Mouse (Mus musculus) induced T-regulatory cell, adult 2 months (primary cell): Measurements from ENCODE around the gene Lrp6.
A peak's percentile ranks its signal among the peaks of the same experiment; 100 is the strongest.

ENCODE experiments used
- DNase-seq: peaks from one replicate; pipeline ENCODE4 v3.0.0-alpha.2; 2012; ENCODE audit warnings: low read depth

Gene Lrp6

GRCm38 (mm10) chr6:134575288-134575741 lies 8.6 kb upstream of the Lrp6 start:
- DNase-seq: no peak

DNA sequence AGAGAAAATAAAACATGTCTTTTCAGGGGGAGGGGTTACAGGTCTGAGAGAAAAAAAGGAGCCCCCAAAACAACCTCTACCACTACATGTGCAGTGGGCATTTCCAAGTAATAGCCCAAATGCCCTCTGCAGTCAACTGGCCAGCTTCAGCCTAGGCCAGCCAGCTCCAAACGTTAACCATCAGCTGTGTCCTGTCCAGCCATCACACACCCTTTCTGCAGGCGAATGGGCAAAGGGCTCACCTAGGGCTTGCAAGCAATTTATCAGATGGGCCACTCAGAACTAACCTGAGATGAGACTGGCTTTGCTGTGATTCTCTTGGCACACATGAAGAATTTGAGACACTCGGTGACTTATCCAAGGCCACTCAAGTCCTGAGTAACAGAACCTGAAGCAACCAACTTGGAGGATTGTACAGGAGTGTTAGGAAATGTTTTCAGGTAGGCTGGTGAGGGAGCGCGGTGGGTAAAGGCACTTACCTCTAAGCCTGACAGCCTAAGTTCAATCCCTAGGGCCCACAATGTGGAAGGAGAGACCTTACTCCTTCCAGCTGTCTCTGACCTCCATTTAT lies 1.3 kb upstream of the Lrp6 start:
- no peak for DNase-seq

DNA sequence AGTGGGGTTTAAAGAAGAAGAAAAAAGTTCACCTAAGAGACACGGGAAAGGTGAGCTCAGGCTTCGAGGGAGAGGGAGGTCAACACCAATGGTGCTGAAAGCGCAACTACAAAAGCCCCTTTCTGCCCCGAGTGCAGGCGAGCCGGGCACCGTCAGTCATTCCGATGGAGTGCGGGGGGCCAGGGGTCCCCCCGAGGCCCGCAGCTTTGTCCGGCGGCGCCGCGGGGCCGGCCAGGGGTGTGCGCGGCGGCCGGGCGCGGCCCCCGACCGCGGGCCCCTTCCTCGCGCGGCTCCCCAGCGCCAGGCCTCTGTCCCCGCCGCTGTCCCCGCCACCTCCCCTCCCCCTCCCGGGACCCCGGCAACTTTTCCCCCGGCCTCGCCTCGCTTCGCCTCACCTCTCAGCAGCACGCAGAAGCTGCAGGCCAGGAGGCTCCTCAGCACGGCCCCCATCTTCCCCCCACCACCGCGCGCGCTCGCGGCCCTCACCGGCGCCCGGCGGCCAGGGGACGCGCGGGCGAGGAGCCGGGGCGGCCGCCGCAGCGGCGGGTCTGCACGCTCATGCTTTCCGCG lies 432 bp downstream of the Lrp6 start:
- no peak for DNase-seq

DNA sequence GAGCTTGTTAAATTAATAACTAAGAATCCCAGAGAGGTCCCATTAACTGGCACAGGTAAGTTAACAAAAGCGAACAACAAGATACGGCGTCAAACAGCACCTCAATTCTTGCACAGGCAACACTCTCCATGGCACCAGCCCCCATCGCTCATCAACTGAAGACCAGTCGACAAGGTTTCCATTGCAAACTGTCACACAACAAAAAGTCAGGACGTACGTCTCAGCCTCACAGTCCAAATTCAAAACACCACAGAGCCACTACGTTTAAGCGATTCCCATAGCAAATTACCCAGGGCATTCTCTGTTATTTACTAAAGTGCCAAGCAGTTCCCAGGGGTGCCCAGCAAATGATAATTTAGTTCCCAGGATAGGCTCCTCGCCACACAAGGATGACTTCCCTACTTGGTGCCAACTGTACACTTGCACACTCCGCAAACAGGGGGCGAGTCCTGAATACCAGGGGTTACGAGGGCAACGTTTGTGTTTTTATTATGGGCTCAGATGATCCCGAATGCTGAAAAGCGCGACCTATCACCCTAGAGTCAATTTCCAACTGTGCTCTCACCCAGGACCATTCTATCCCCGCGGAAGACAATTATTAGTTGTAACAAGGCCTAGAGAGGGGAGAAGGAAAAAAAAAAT lies 1.0 kb downstream of the Lrp6 start:
- DNase-seq: peak; percentile 45

GRCm38 (mm10) chr6:134564539-134564938 lies 2.2 kb downstream of the Lrp6 start:
- DNase-seq: no peak

DNA sequence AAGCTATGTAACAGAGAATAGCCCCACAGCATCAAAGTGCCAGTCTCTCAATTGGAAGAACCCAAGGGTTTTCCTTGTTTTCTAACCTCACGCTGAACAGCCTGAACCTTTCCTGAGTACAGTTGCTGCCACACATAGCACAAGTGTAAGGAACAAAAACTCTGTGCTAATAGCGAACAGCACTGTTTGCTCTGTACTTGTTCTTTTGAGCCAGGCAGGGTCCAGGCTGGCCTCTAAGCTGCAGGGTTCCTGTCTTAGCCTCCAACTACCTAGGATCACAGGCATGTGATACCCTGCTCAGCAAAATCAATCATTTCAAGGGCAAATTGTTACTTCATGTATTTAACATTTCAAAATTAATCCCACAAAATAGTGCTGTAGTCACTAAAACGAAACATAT lies 7.1 kb downstream of the Lrp6 start:
- no peak for DNase-seq

- peak; percentile 30 for DNase-seq
These were observed 8.1 kb downstream of the Lrp6 start for GRCm38 (mm10) chr6:134558546-134559129.

GRCm38 (mm10) chr6:134557043-134557442 lies 9.7 kb downstream of the Lrp6 start:
- no peak for DNase-seq

- no peak for DNase-seq
These were observed 10.4 kb downstream of the Lrp6 start for GRCm38 (mm10) chr6:134556185-134556950.

DNA sequence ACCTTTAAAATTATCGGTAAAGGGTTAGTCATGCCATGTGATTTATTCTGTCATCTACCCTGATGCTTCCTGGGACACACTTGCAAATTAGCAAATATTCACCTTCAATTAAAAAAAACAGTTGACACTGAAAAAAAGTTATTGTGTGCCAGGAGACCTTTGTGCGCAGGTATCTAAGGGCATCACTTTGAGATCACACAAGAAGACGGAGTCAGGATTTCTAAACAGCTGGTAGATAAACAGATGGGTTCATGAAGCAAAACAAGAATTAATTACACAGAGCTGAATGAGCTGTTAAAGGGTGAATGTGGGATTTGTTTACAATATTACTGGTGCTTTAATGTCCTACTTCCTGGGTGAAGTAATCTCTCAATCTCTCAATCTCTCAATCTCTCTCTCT lies 11.6 kb downstream of the Lrp6 start:
- no peak for DNase-seq

DNA sequence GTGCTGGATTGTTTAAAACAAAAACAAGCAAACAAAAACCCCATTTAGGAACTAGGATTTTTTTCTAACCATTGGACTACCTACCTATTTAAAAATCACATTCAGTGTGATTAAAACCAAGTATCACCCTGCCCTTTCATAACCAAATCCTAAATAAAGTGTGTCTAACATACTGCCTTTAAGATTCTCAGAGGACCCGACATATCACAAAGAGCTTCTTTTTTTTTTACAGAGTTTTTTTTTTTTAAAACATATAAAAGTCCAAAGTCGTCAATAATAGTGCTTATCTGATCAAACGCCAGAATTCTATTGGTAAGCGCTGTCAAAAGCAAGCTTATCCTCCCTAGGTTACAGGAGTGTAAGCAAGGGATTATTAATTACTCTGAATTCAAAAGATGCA lies 12.5 kb downstream of the Lrp6 start:
- no peak for DNase-seq

- no peak for DNase-seq
These were observed 15.8 kb downstream of the Lrp6 start for GRCm38 (mm10) chr6:134551007-134551406.

DNA sequence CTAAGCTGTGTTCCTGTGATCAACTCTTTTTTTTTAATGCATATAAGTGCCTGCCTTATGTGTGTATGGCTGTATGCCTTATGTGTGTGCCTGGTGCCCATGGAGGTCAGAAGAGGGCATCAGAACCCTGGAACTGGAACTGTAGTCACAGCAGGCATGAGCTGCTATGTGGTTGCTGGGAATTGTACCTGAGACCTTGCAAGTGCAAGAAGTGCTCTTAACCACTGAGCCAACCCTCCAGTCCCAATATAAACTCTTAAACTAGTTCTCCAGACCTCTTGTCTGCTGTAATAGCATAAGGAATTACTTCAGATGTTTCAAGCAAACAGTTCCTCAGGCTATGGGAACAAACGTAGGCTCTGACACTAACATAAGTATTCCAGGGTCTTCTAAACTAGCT lies 16.4 kb downstream of the Lrp6 start:
- DNase-seq: no peak

DNA sequence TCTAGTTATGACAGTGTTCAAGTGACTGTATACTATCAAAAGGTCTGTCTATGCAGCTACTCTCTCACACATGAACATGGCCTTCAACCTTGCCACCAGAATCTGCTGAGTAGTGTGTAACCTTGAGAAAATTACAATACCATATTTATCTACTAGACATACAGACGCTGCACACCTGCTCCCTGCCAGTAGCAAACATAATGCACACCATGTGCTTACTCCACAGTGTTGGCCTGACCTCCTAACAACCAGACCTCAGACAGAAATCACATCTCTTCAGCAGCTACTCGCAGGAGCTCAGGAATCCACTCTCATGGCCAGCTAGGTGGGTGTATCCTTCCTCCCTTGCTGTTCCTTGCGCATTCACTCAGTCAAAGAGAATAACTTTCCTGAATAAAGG lies 21.9 kb downstream of the Lrp6 start:
- DNase-seq: no peak

- no peak for DNase-seq
These were observed 22.7 kb downstream of the Lrp6 start for GRCm38 (mm10) chr6:134544093-134544492.

DNA sequence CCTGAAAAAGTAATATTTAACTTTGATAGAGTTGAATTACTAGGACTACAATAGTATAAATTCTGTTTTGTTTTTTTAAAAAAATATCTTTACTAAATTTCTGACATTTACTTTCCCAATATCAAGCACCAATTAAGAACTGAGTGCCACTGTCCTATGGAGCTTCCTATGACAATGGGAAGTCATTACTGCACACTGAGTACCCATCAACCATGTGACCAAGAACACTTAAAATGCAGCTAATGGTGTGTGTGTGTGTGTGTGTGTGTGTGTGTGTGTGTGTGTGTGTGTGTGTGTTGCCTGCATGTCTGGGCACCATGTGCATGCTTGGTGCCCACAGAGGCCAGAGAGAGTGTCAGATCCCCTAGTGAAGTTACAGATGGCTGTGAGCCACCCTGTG lies 23.2 kb downstream of the Lrp6 start:
- no peak for DNase-seq

DNA sequence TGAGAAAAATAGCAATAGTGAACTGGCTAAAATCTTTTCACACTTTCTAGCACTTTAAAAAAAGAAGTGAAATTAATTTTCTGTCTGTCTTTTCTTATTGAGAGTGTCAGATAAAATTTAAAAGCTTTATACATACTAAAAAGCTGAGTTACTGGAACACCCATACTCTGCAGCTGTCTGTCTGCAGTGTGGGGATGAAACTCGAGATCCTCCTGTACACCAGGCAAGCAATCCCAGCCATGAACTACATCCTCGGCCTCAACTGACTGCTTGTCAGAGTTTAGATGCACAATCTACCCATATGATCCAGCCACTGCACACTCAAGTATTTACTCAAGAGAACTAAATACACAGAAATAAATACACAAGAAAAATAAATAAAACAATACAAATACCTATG lies 24.4 kb downstream of the Lrp6 start:
- DNase-seq: no peak

DNA sequence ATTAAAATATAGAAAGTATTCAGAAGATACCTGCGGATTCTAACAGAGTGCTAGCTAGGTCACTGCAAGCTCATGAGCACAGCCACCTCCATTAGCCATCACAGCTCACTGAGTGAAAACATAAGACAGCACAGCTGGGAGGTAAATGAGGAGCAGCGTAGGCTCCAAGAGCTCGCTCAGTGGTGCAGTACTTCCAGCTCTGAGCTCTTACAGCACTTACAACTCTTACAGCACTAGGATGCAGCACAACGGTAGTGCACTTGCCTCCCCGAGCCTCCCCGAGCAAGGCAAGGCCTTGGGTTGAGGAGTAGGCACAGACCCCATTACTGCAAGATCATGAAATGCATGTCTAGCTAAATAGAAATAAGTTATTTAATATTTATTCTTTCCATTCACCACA lies 26.6 kb downstream of the Lrp6 start:
- DNase-seq: no peak

GRCm38 (mm10) chr6:134539459-134539858 lies 27.3 kb downstream of the Lrp6 start:
- DNase-seq: no peak

GRCm38 (mm10) chr6:134538805-134539204 lies 28.0 kb downstream of the Lrp6 start:
- DNase-seq: no peak

GRCm38 (mm10) chr6:134537461-134538117 lies 29.2 kb downstream of the Lrp6 start:
- DNase-seq: no peak

DNA sequence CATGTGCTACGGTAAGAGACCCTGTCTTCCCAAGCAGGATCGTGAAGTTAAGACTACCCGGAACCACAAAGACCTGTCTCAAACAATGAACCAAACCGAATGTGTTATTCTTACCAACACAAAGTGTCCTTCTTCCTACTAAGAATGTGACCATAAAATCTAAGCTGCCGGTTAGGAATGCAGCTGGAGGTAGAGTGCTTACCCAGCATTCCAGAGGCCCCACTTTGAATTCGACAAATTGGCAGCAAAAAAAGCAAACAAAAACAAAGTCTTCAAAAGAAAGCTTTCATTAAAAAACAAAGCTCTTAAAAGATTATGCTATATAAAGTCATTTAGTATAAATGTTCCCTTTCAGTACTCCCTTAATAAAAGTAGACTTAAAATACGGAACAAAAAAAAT lies 31.6 kb downstream of the Lrp6 start:
- DNase-seq: no peak
